Mouse (Mus musculus): ENCODE results near the gene Dscam.

Dscam gene

DNA sequence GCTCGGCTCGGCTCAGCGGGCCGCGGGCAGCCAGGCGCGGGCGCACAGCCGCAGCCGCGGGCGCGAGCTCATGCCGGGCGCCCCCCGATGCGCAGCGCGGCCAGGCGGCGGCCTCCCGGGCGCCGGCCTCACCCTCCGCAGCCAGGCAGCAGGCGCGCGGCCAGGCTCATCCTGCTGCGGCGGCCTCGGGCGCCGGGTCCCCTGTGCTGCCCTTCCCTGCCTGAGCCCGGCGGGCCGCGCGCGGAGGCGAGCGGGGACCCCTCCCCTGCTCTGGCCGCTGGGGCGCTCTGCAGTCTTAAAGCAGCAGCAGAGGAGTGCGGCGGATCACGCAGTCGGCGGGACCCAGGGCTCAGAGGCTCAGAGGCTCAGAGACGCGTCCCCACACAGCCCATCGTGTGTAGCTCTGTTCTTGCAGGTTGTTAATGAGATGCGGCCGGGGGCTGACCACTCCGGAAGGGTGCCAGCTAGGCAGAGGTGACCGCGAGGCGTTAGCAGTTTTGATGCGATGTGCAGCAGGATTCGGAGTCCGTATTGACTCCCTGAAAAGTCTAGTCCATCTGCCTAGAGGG is at the start of gene Dscam:
Dscam (minus strand) TSS at position 240 of the 569 bp plus-strand sequence.
- no peak for DNase-seq (ENCODE audit: low read depth)

DNA sequence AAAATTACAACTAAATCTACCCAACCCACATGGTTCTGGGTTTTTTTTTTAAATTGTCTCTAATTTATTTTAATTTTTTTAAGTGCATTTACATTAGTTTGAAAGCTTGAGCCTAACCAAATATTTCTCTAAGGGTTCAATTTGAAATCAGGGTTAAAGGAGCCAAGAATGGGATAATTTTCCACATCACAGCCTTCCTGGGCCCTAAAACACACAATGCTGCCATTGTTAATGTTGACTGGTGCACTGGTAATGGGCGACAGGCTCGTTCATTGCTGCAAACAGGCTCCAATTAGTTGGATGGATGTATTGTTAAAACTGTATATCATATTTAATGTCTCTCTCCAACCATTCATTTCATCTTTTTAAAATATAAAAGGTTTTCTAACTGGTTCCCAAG is 48.8 kb upstream of the Dscam start:
- DNase-seq (ENCODE audit: low read depth): no peak

GRCm38 (mm10) chr16:97209997-97210396 is 39.4 kb upstream of the Dscam start:
- peak; percentile 36 for DNase-seq (ENCODE audit: low read depth)

- peak; percentile 8 for DNase-seq (ENCODE audit: low read depth)
These were observed 37.7 kb upstream of the Dscam start for GRCm38 (mm10) chr16:97208276-97208675.

GRCm38 (mm10) chr16:97204090-97204489 is 33.5 kb upstream of the Dscam start:
- no peak for DNase-seq (ENCODE audit: low read depth)

DNA sequence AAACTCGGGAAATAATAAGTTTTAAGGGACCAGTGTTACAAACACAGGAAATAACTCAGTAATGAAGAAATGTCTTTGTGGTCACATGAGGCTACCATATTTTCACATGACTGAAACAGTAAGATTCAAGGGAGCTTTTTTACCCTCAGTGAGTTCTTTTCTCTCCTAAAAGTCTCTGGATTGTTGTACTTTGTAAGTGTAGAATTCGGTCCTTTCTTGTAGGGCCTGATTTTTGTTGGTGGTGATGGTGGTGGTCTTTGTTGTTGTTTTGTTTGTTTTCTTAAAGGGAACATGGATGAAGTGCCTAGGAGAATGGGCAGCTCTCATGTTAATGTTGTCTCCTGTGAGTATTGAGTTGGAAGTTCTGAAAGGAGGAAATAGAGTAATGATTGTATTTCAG is 33.0 kb upstream of the Dscam start:
- DNase-seq (ENCODE audit: low read depth): no peak

DNA sequence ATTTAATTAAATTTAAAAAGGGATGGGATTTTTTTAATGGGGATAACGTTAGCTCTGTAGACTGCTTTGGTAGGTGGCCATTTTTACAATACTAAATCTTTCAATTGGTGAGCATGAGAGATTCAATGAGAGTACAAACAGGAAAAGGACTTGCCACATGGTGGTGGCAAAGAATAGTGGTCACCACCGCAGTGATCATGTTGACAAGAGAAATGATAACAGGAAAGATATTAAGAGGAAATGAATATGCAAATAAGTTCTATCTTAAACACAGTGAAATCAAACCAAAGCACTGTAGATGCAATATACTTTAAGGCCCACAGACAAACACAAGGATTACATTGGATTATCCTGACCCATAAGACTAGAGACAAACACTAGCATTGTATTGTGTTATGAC is 24.1 kb upstream of the Dscam start:
- peak; percentile 18 for DNase-seq (ENCODE audit: low read depth)

DNA sequence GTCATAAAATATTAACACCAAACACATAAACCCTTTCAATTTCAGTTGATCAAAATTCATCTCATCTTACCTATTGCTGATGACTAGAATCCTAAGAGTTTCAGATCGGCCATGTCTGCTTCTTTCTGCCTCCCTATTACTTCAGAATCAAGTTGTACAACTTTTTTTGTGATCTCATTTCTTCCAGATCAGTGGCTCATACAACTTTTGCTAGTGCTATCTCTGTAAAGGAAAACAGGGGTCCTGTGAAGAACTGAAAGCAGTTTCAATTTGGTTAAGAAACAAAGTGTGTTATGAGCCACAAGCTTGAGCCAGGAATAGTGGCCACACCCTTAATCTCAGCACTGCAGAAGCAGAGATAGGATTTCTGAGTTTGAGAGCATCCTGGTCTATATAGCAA is 23.6 kb upstream of the Dscam start:
- DNase-seq (ENCODE audit: low read depth): no peak

GRCm38 (mm10) chr16:97192296-97192695 is 21.7 kb upstream of the Dscam start:
- no peak for DNase-seq (ENCODE audit: low read depth)

GRCm38 (mm10) chr16:97190604-97191003 is 20.1 kb upstream of the Dscam start:
- no peak for DNase-seq (ENCODE audit: low read depth)

- no peak for DNase-seq (ENCODE audit: low read depth)
These were observed 948 bp upstream of the Dscam start for GRCm38 (mm10) chr16:97171500-97171899.

DNA sequence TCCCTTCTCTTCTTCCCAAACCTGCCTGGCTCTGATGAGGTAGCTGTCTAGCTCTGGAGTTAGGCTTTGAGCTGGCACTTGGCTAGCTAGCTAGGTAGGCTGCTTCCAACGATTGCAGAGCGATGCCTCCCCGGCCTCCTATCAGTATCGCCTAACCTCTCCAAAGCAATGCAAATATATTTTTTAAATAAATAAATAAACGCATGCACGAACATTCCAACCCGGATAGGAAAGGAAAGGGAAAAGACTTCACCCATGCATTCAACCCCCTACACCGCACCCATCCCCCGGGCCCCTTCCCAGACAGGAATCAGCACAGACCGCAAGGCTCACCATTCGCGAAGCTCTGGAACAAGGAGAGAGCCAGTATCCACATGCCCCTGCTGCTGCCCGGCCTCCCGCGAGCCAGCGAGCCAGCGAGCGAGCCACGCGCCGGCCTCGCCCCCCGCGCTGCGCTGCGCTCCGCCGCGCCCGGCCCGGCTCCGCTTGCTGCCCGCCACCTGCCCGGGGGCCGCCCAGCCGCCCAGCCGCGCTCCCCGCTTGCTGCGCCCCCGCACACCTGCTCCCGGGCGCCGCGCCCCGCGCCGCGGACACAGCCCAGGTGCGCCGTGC is 545 bp downstream of the Dscam start:
- no peak for DNase-seq (ENCODE audit: low read depth)

GRCm38 (mm10) chr16:97168614-97169013 is 1.9 kb downstream of the Dscam start:
- DNase-seq (ENCODE audit: low read depth): no peak

GRCm38 (mm10) chr16:97168030-97168429 is 2.5 kb downstream of the Dscam start:
- DNase-seq (ENCODE audit: low read depth): no peak

GRCm38 (mm10) chr16:97166166-97166565 is 4.4 kb downstream of the Dscam start:
- no peak for DNase-seq (ENCODE audit: low read depth)

DNA sequence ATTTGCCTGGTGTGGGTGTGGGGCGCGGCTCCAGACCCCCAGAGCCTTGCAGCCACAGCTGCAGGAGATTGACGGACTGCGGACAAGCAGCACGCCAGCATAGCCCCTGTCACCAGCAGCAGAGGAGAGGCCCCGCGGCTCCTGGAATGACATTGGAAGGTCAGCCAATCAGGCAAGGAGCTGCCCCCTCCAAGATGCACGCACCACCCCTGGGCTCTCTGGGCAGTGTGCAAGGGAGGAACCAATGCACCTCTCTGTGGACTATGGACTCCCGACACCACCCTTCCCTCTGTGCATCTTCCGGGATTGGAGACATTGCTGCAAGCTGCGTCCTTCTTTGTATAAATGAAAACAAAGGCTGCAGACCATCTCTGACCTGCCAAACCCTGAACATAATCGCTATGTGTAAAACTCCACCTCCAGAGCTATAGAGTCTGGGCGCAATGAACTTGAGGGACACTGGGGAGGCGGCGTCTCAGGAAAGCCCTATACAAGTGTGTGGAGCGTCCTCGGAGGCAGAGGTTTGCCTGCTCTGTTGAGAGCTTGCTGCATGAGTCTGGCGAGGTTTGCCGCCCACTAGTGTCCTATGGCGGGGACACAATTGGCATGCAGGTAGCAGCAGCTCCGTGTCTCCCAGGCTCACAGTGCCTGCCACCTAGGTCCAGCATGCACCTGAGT is 5.0 kb downstream of the Dscam start:
- DNase-seq (ENCODE audit: low read depth): no peak

GRCm38 (mm10) chr16:97158279-97158678 is 12.3 kb downstream of the Dscam start:
- no peak for DNase-seq (ENCODE audit: low read depth)

DNA sequence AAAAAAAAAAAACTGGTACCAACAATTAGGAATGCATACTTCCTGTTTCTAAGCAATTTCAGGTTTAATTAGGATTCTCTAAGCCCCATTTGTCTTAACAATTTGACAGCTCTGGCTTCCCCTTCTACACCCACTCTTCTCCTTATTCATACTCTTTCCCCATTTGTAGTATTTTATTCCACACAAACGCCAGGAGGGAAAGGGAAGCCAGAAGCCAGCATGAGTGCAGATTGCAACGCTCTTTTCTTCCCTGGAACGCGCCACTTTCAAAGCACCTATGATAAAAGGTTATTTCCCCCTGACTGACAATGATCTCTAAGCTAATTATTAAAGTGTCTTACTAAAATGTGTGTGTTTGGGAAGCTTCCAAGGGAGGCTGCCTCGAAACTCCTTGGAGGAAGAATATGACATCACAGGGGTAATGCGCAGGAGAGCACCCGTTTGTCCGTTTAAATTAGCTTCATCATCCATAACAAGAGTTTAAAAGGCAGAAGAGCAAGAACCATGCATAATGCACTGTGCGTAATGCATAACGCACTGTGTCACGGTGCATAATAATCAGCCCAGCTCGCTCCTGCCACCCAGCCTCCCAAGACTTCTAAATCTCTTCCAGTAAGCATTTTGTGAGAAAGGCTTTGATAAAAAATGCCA is 25.9 kb downstream of the Dscam start:
- no peak for DNase-seq (ENCODE audit: low read depth)

DNA sequence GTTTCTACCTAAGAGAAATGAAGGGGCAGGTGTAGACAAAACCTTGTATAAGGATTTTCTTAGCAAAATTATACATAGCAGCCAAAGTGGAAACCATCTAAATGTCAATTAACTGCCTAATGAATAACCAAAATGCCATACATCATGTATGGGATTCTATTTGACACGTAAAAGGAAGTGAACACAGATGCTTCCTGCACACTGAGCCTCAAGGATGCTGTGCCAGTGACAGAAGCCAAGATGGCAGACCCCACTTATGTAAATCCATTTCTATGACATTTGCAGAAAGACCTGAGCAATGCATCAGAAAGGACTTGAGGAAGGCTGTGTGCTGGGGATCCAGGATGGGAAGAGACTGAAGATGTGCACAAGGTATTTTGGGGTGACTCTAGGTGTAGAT is 28.6 kb downstream of the Dscam start:
- peak; percentile 4 for DNase-seq (ENCODE audit: low read depth)

DNA sequence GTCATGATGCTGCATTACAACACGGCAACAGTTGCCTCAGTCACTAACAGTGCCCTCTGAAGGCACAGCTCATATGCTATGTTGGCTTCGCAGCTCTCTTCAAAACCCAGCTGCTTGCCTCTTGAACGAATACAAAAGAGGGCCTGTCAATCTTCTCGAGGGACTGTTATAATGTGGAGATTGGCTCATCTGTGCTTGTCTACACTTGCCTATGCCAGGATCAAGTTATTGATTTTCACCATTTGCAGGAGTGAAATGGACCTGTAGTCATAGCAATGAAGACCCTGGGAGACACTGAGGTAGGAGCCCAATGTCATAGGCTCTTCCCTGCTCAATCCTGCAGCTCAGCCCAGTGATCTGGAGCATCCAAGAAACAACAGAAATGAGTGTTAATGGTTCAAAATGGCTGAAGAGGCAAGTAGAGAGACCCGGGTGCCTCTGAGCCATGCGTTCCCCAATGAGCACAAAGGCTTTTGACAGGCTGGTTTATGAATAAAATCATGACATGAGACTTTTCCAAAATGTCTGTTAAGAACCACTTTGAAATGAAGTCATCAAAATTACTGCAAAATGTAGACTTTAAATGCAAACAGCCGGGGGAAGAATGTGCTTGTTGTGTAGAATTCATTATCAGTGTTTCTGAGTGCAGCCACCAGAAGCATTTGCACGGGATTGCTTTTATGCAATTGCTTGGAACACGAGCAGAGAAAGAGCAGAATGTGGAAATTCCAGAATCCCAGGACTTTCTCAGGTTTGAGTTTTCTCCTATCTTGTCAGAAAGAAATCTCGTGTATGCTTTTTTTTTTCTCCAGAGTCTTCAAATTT is 35.3 kb downstream of the Dscam start:
- DNase-seq (ENCODE audit: low read depth): no peak

DNA sequence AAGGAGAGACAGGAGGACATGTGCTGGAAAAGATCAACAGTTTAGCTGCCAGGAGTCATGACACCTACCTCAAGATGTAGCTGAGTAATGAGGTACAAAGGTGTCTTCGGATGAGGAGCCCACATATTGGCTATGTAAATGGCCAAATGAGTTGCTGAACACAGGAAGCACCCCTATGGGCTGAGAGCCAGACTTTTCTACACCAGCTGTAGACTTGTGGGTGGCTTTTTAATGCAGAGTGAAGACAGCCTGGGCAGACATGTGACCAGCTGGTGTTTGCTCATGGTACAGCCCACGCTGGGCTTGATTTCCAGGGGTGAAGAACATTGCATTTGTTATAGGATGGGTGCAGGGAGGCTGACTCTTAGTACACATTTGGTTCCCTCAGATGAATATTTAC is 43.3 kb downstream of the Dscam start:
- DNase-seq (ENCODE audit: low read depth): no peak

GRCm38 (mm10) chr16:97110028-97110427 is 60.5 kb downstream of the Dscam start:
- peak; percentile 78 for DNase-seq (ENCODE audit: low read depth)

All from 416B (cell line).